12 mouse cellular contexts compared by ENCODE assay signal in the genomic region with DNA sequence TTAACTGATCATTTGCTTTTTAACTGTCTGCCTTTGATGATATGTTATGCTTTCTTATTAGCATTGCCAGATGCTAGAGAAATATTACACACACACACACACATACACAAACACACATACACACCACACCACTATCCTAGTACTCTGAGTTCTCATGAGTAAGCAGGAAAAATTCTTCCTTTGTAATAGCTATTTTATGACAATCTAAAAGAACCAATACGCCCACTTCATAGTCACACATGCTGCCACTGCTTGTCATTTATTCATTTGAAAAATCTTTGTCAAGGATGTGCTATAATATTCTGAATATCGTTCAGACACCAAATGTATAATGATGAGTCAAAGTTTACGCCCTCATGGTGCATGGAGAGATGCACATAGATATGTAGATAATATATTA.
"Had no signal": no experiment of that assay in that cellular context is flagged by ENCODE, and none has a peak within 500 bp of the region (broad histone marks: within the 10 kb centered on the region; RNA-seq: fewer than 3 reads in every experiment).

No protein-coding gene starts in this region.

- DNase-seq: liver, postnatal 0 days; lung, adult 2 months; lung, postnatal 14 days; lung, postnatal 36 days; retina, postnatal 1 day; right cerebral cortex, adult 18-20 months; right cerebral cortex, postnatal 25 days; right cerebral cortex, postnatal 4 days; spleen, adult 18-20 months; thymus, adult 18-20 months; thymus, postnatal 14 days; thymus, postnatal 36 days had no signal
